Mouse (Mus musculus): Measurements from ENCODE around the gene Ndufa3. TPM values are rescaled to one million over a fixed set of nuclear protein-coding genes. Genes with fewer than 3 reads are reported as not detected.
"Not testable (repeated sequence)": the region's sequence is repeated elsewhere in the genome, so short reads cannot be mapped to it uniquely, and the experiment has no call there.

The Ndufa3 gene
- polyA plus RNA-seq, 1 experiment from 2014 or later: 405 TPM

DNA sequence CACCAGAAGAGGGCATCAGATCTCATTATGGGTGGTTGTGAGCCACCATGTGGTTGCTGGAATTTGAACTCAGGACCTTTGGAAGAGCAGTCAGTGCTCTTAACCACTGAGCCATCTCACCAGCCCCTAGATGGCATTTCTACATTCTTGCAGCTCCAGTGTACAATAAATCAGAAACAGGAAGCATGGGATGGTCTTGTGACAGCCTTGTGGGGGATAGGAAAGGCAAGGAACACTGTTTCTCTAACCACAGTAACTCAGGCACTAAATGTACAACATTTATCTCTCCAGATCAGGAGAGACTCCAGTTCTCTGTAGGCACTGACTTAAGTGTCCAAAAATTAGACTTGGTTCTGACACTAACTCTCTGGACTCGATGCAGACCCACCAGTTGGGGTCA is 19.4 kb upstream of the Ndufa3 start:
- H3K9ac ChIP-seq (ENCODE audit: low read depth, low read length); H3K9me3 ChIP-seq (ENCODE audit: control insufficient read depth, low read length); DNase-seq (ENCODE audit: low spot score); ATAC-seq (replicated peaks; ENCODE audit: low FRiP score); H3K36me3 ChIP-seq (ENCODE audit: control insufficient read depth, insufficient read depth, low read length); H3K4me2 ChIP-seq; H3K27ac ChIP-seq (ENCODE audit: low read depth, low read length); H3K27me3 ChIP-seq (replicated peaks; ENCODE audit: control insufficient read depth, insufficient read depth, low read length); H3K4me3 ChIP-seq (ENCODE audit: low read depth, low read length); H3K4me1 ChIP-seq (replicated peaks; ENCODE audit: control insufficient read depth, insufficient read depth, low read length): not testable (repeated sequence)
- 36% methylated on average over 1 of the region's 1 CpGs for WGBS

DNA sequence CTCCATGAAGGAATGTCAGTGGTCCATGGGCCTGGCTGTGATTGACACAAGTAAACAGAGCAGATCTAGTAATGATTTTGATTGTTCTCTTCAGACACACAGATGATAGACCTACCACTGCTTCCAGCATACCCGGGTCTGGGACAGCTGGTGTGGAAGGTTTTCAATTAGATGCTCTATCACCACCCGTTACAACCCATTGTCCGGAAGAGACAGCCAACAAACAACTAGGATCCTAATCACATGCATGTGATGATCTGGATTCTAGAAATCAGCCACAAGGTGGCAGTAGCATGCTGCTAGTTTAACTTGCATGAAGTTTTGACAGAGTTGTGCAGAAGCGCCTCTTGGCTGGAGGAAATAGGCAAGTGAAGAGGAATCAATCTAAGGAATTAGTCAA is 16.1 kb upstream of the Ndufa3 start:
- no peak; the same call in 1 of the 2 replicates for ATAC-seq (replicated peaks; ENCODE audit: low FRiP score)
- Histone ChIP-seq H3K27ac (ENCODE audit: low read depth, low read length) (no peak overlapping the region), H3K4me3 (ENCODE audit: low read depth, low read length) (no peak overlapping the region), H3K9ac (ENCODE audit: low read depth, low read length) (no peak overlapping the region), H3K4me1 (replicated peaks; ENCODE audit: control insufficient read depth, insufficient read depth, low read length) (no peaks in the 10 kb centered on the region), H3K27me3 (replicated peaks; ENCODE audit: control insufficient read depth, insufficient read depth, low read length) (no peaks in the 10 kb centered on the region), H3K36me3 (ENCODE audit: control insufficient read depth, insufficient read depth, low read length) (no peaks in the 10 kb centered on the region), H3K9me3 (ENCODE audit: control insufficient read depth, low read length) (no peaks in the 10 kb centered on the region), H3K4me2 (no peak overlapping the region)
- no peak for DNase-seq (ENCODE audit: low spot score)
- WGBS: 16% methylated on average over 4 of the region's 4 CpGs

GRCm38 (mm10) chr7:3606798-3607197 is 10.4 kb upstream of the Ndufa3 start:
- DNase-seq (ENCODE audit: low spot score): no peak
- no peak overlapping the region for H3K4me3 ChIP-seq (ENCODE audit: low read depth, low read length)
- H3K36me3 ChIP-seq (ENCODE audit: control insufficient read depth, insufficient read depth, low read length): no peaks in the 10 kb centered on the region
- ATAC-seq (replicated peaks; ENCODE audit: low FRiP score): peak; percentile 73
- no peak overlapping the region for H3K9ac ChIP-seq (ENCODE audit: low read depth, low read length)
- no peaks in the 10 kb centered on the region; the same call in 1 of the 2 replicates for H3K4me1 ChIP-seq (replicated peaks; ENCODE audit: control insufficient read depth, insufficient read depth, low read length)
- H3K27ac ChIP-seq (ENCODE audit: low read depth, low read length): no peak overlapping the region
- H3K9me3 ChIP-seq (ENCODE audit: control insufficient read depth, low read length): no peaks in the 10 kb centered on the region
- 6% methylated on average over 2 of the region's 2 CpGs for WGBS
- H3K4me2 ChIP-seq: no peak overlapping the region
- no peaks in the 10 kb centered on the region for H3K27me3 ChIP-seq (replicated peaks; ENCODE audit: control insufficient read depth, insufficient read depth, low read length)

DNA sequence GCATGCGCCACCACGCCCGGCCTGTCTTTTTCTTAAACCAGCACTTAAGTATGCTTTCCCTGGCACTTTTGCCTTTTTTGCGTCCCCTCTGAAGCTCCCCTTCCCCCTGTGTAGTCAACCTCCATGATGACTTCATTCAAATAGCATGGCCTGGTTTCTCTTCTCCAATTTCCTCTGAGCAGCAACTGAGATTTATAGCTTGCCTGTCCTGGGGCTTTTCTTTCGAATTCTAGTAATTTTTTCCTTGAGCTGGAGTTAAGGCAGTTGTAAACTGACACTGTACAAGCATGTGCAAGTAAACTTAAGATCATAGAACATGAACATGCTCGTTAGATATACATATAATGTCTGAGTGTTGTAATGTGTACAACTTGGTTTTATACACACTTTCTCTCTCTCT is 9.8 kb upstream of the Ndufa3 start:
- no peak overlapping the region for H3K27ac ChIP-seq (ENCODE audit: low read depth, low read length)
- ATAC-seq (replicated peaks; ENCODE audit: low FRiP score): no peak
- WGBS: 85% methylated on average over 6 of the region's 6 CpGs
- no peaks in the 10 kb centered on the region for H3K9me3 ChIP-seq (ENCODE audit: control insufficient read depth, low read length)
- no peaks in the 10 kb centered on the region for H3K36me3 ChIP-seq (ENCODE audit: control insufficient read depth, insufficient read depth, low read length)
- no peak overlapping the region for H3K4me2 ChIP-seq
- no peak for DNase-seq (ENCODE audit: low spot score)
- H3K4me1 ChIP-seq (replicated peaks; ENCODE audit: control insufficient read depth, insufficient read depth, low read length): no peaks in the 10 kb centered on the region; the same call in 1 of the 2 replicates
- H3K27me3 ChIP-seq (replicated peaks; ENCODE audit: control insufficient read depth, insufficient read depth, low read length): no peaks in the 10 kb centered on the region
- H3K4me3 ChIP-seq (ENCODE audit: low read depth, low read length): no peak overlapping the region
- H3K9ac ChIP-seq (ENCODE audit: low read depth, low read length): no peak overlapping the region

DNA sequence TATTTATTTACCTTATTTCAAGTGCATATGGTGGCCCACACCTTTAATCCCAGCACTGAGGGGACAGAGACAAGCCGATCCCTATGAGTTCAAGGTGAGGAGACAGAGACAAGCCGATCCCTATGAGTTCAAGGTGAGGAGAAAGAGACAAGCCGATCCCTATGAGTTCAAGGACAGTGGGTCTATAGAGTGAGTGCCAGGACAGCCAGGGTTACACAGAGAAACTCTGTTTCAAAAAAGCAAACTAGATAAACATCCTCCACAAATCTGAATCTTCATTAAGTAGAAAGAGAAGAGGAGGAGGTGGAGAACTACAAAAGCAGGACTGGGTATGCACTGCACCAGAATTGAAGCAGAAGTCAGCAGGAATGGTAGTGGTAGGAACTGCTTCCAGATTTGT is 8.5 kb upstream of the Ndufa3 start:
- DNase-seq (ENCODE audit: low spot score): no peak
- no peak overlapping the region for H3K9ac ChIP-seq (ENCODE audit: low read depth, low read length)
- no peaks in the 10 kb centered on the region; the same call in 1 of the 2 replicates for H3K4me1 ChIP-seq (replicated peaks; ENCODE audit: control insufficient read depth, insufficient read depth, low read length)
- ATAC-seq (replicated peaks; ENCODE audit: low FRiP score): no peak
- H3K27me3 ChIP-seq (replicated peaks; ENCODE audit: control insufficient read depth, insufficient read depth, low read length): no peaks in the 10 kb centered on the region
- no peaks in the 10 kb centered on the region for H3K36me3 ChIP-seq (ENCODE audit: control insufficient read depth, insufficient read depth, low read length)
- H3K4me2 ChIP-seq: no peak overlapping the region
- 91% methylated on average over 3 of the region's 3 CpGs for WGBS
- no peak overlapping the region for H3K27ac ChIP-seq (ENCODE audit: low read depth, low read length)
- no peak overlapping the region for H3K4me3 ChIP-seq (ENCODE audit: low read depth, low read length)
- no peaks in the 10 kb centered on the region for H3K9me3 ChIP-seq (ENCODE audit: control insufficient read depth, low read length)

DNA sequence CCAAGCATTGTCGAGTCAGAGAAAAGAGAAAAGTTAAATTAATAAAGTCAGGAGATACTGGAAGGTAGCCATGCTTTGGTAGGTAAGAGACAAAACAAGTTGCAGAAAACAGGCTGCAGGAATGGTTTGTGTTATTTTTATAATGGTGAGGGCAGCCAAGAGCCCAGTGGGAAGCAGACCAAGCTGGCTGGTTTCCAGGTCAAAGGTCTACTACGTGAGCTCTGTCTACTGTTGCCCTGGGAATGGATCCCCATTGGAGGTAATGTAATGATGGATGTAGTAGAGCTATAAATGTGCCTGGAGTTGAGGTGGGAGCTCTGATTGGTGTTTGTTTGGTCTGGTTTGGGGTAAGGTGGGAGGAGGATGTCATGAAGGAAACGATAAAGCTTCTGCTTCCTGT is 8.1 kb upstream of the Ndufa3 start:
- DNase-seq (ENCODE audit: low spot score) (no peak), ATAC-seq (replicated peaks; ENCODE audit: low FRiP score) (no peak)
- 54% methylated on average over 3 of the region's 3 CpGs for WGBS

DNA sequence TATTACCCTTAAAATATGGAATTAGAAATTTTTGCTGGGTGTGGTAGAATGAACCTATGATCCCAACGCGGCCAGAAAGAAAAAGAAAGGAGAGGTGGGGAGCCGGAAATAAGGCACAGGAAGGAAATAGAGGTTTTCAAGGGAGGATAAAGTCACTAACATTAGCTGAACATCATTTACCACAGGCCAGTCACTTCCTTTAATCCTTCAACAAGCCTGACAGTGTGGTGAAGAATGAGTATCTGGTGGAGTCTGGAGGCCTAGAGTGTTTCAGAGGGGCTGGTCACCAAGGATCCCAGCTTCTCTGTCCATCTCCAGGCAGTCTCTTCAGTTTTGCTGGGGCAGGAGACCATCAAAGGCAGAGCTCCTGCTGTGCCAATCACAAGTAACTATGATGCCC is 6.7 kb upstream of the Ndufa3 start:
- H3K4me3 ChIP-seq (ENCODE audit: low read depth, low read length): no peak overlapping the region
- H3K9me3 ChIP-seq (ENCODE audit: control insufficient read depth, low read length): no peaks in the 10 kb centered on the region
- H3K4me1 ChIP-seq (replicated peaks; ENCODE audit: control insufficient read depth, insufficient read depth, low read length): no peaks in the 10 kb centered on the region; the same call in 1 of the 2 replicates
- no peak overlapping the region for H3K27ac ChIP-seq (ENCODE audit: low read depth, low read length)
- ATAC-seq (replicated peaks; ENCODE audit: low FRiP score) (no peak), DNase-seq (ENCODE audit: low spot score) (no peak)
- H3K27me3 ChIP-seq (replicated peaks; ENCODE audit: control insufficient read depth, insufficient read depth, low read length): no peaks in the 10 kb centered on the region
- H3K4me2 ChIP-seq: no peak overlapping the region
- no peaks in the 10 kb centered on the region for H3K36me3 ChIP-seq (ENCODE audit: control insufficient read depth, insufficient read depth, low read length)
- 47% methylated on average over 3 of the region's 3 CpGs for WGBS
- no peak overlapping the region for H3K9ac ChIP-seq (ENCODE audit: low read depth, low read length)

More for the DNA sequence above, 8.1 kb upstream of the Ndufa3 start:
- Histone ChIP-seq H3K27me3 (replicated peaks; ENCODE audit: control insufficient read depth, insufficient read depth, low read length) (no peaks in the 10 kb centered on the region), H3K9ac (ENCODE audit: low read depth, low read length) (no peak overlapping the region), H3K27ac (ENCODE audit: low read depth, low read length) (no peak overlapping the region), H3K4me1 (replicated peaks; ENCODE audit: control insufficient read depth, insufficient read depth, low read length) (no peaks in the 10 kb centered on the region; the same call in 1 of the 2 replicates), H3K9me3 (ENCODE audit: control insufficient read depth, low read length) (no peaks in the 10 kb centered on the region), H3K4me2 (no peak overlapping the region), H3K4me3 (ENCODE audit: low read depth, low read length) (no peak overlapping the region), H3K36me3 (ENCODE audit: control insufficient read depth, insufficient read depth, low read length) (no peaks in the 10 kb centered on the region)

DNA sequence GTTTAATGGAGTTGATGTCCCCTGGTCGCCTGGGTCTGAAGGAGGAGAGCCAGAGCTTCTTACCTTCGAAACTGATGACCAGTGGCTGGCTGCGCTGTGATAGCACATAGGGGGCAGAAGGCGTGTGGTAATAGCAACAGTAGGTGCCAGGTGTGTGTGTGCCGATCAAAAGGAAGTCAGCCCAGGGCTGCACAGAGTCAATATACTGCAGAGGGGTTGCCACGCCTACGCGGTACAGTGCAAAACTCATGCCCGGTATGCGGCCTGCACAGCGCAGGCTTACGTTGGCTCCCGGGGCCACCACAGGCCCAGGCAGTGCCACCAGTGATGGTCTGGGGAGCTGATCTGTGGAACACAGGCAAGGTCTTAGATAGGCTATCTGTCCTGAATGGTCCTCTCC is 6.2 kb upstream of the Ndufa3 start:
- no peak for ATAC-seq (replicated peaks; ENCODE audit: low FRiP score)
- H3K36me3 ChIP-seq (ENCODE audit: control insufficient read depth, insufficient read depth, low read length): no peaks in the 10 kb centered on the region
- no peaks in the 10 kb centered on the region; the same call in 1 of the 2 replicates for H3K4me1 ChIP-seq (replicated peaks; ENCODE audit: control insufficient read depth, insufficient read depth, low read length)
- H3K9ac ChIP-seq (ENCODE audit: low read depth, low read length): no peak overlapping the region
- no peak overlapping the region for H3K4me3 ChIP-seq (ENCODE audit: low read depth, low read length)
- H3K9me3 ChIP-seq (ENCODE audit: control insufficient read depth, low read length): no peaks in the 10 kb centered on the region
- DNase-seq (ENCODE audit: low spot score): no peak
- H3K27ac ChIP-seq (ENCODE audit: low read depth, low read length): no peak overlapping the region
- no peaks in the 10 kb centered on the region for H3K27me3 ChIP-seq (replicated peaks; ENCODE audit: control insufficient read depth, insufficient read depth, low read length)
- H3K4me2 ChIP-seq: no peak overlapping the region
- 85% methylated on average over 13 of the region's 13 CpGs for WGBS

GRCm38 (mm10) chr7:3614021-3614420 is 3.2 kb upstream of the Ndufa3 start:
- no peak for ATAC-seq (replicated peaks; ENCODE audit: low FRiP score)
- no peaks in the 10 kb centered on the region for H3K9me3 ChIP-seq (ENCODE audit: control insufficient read depth, low read length)
- peaks cover 2% of the 10 kb centered on the region for H3K4me1 ChIP-seq (replicated peaks; ENCODE audit: control insufficient read depth, insufficient read depth, low read length)
- H3K36me3 ChIP-seq (ENCODE audit: control insufficient read depth, insufficient read depth, low read length): no peaks in the 10 kb centered on the region; the same call in 1 of the 2 replicates
- H3K4me2 ChIP-seq: no peak overlapping the region
- H3K9ac ChIP-seq (ENCODE audit: low read depth, low read length): no peak overlapping the region
- no peaks in the 10 kb centered on the region for H3K27me3 ChIP-seq (replicated peaks; ENCODE audit: control insufficient read depth, insufficient read depth, low read length)
- no peak overlapping the region for H3K27ac ChIP-seq (ENCODE audit: low read depth, low read length)
- no peak overlapping the region for H3K4me3 ChIP-seq (ENCODE audit: low read depth, low read length)
- WGBS: 79% methylated on average over 3 of the region's 3 CpGs
- DNase-seq (ENCODE audit: low spot score): no peak

All from liver, embryonic 11.5 days (tissue).